Mouse (Mus musculus) heart, postnatal 0 days (tissue): ENCODE measurements around the gene Trappc12.

Experiments
- CTCF ChIP-seq: IDR thresholded peaks from 2 replicates; pipeline ENCODE4 v1.5.1; 2016; ENCODE audit warnings: antibody characterized with exemption, control low read depth, low read depth
- EP300 ChIP-seq: IDR thresholded peaks from 2 replicates; pipeline ENCODE4 v1.6.1; 2016; ENCODE audit warnings: antibody characterized with exemption, low read depth

GRCm38 (mm10) chr12:28694231-28694630, 56.0 kb downstream of the Trappc12 start:
- TF ChIP-seq CTCF (no peak), EP300 (no peak)
